Mouse (Mus musculus) midbrain, embryonic 14.5 days (tissue): ENCODE measurements around the gene Olfr572. TPM values are rescaled to one million over a fixed set of nuclear protein-coding genes. Genes with fewer than 3 reads are reported as not detected.

Experiments
- ATAC-seq: fragments of 200-750 bp; cut with Nextera tagmentation; 2 replicates; pipeline ENCODE4 v1.8.0; 2017; ENCODE audit warnings: moderate number of reproducible peaks, moderate library complexity; ENCODE audit not compliant: low FRiP score, low TSS enrichment
- DNase-seq: peaks from one replicate; pipeline ENCODE4 v3.0.0-alpha.2; 2015
- H3K27ac ChIP-seq: fragments of 300-500 bp; sonication (generic); replicated peaks from 2 replicates; pipeline ENCODE4 v1.5.1; 2014; ENCODE audit warnings: mild to moderate bottlenecking, low read depth, low read length, moderate library complexity
- H3K27me3 ChIP-seq: fragments of 300-500 bp; sonication (generic); 2 replicates; pipeline ENCODE4 v1.6.1; 2014; ENCODE audit warnings: low read length, control low read depth, mixed read lengths; ENCODE audit not compliant: control insufficient read depth, insufficient read depth
- H3K36me3 ChIP-seq: fragments of 300-500 bp; sonication (generic); 2 replicates; pipeline ENCODE4 v1.6.1; 2014; ENCODE audit warnings: low read length, control low read depth; ENCODE audit not compliant: control insufficient read depth, insufficient read depth
- H3K4me1 ChIP-seq: fragments of 300-500 bp; sonication (generic); 2 replicates; pipeline ENCODE4 v1.6.1; 2014; ENCODE audit warnings: mild to moderate bottlenecking, antibody characterized with exemption, low read length, control low read depth; ENCODE audit not compliant: control insufficient read depth, insufficient read depth
- H3K4me2 ChIP-seq: fragments of 300-500 bp; sonication (generic); 2 replicates; pipeline ENCODE4 v1.6.1; 2014; ENCODE audit warnings: mild to moderate bottlenecking, low read length, moderate library complexity
- H3K4me3 ChIP-seq: fragments of 300-500 bp; sonication (generic); replicated peaks from 2 replicates; pipeline ENCODE4 v1.5.1; 2014; ENCODE audit warnings: low read depth, low read length
- H3K9ac ChIP-seq: fragments of 300-500 bp; sonication (generic); replicated peaks from 2 replicates; pipeline ENCODE4 v1.6.1; 2014; ENCODE audit warnings: mild to moderate bottlenecking, low read length, moderate library complexity
- H3K9me3 ChIP-seq: fragments of 300-500 bp; sonication (generic); 2 replicates; pipeline ENCODE4 v1.6.1; 2016; ENCODE audit warnings: low read length, control low read depth, mixed read lengths; ENCODE audit not compliant: control insufficient read depth
- WGBS: fragments of 180-500 bp; shearing (Covaris S2); extraction: QIAGEN DNeasy Blood & Tissue Kit; methylation state at CpG from one replicate; pipeline ENCODE4 v1.1.7; 2014; 5-methylcytosine and 5-hydroxymethylcytosine counted together
- polyA plus RNA-seq: library from polyadenylated mRNA; unstranded; fragments of >200 nt; fragmentation: Nextera tagmentation; extraction: Ambion mirVana; gene quantifications from 2 replicates; pipeline ENCODE4 v1.2.1, GENCODE M21; 2014

Olfr572 gene
- polyA plus RNA-seq, 1 experiment from 2014 or later, result not detected

DNA sequence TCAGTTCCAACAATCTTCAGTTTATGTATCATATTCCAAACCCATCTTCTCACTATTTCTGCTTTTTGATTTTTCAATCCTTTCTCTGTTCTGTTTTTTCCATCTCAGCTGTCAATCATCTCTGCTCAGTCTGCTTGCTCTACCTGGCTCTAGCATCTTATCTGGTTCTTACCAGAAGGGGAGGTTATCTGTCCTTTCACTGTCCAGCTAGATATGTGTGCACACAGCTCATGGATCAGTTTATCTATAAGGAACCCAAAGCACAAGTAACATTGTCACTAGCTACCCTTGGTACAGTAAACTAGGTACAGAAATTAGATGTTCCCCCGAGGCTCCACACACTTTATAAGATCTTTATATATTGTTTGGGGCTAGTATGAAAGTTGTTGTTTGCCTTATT lies 19.2 kb downstream of the Olfr572 start:
- Histone ChIP-seq H3K9me3 (no peaks in the 10 kb centered on the region), H3K4me3 (no peak overlapping the region), H3K4me2 (no peak overlapping the region), H3K27ac (no peak overlapping the region), H3K4me1 (no peaks in the 10 kb centered on the region), H3K36me3 (no peaks in the 10 kb centered on the region), H3K9ac (no peak overlapping the region), H3K27me3 (no peaks in the 10 kb centered on the region)
- WGBS, result 94% methylated on average over 1 of the region's 1 CpGs
- ATAC-seq, result no peak
- DNase-seq, result no peak

DNA sequence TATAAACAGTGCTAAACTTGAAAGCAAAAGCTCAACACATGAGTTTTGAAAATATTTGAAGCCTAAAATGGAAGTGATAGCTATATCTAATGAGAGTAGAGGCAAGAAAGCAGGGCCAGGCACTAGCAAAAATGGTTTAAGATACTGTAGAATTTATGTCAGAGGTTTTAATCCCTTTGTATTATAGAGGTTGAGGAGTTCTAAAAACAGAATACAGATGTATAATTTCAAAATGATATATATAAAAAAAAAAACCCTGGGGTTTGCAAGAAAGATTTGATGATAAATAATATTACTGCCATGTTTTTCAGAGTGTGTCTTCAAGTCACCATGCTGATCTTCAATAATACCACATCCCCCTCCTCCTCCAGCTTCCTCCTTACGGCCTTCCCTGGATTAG lies 24.0 kb downstream of the Olfr572 start, which contains the start of gene Olfr574:
Gene Olfr574, plus strand, starts transcription at position 301 of the 400 bp plus-strand sequence.
- no peak for ATAC-seq
- no peak within 1 kb of the TSS for H3K27ac ChIP-seq

DNA sequence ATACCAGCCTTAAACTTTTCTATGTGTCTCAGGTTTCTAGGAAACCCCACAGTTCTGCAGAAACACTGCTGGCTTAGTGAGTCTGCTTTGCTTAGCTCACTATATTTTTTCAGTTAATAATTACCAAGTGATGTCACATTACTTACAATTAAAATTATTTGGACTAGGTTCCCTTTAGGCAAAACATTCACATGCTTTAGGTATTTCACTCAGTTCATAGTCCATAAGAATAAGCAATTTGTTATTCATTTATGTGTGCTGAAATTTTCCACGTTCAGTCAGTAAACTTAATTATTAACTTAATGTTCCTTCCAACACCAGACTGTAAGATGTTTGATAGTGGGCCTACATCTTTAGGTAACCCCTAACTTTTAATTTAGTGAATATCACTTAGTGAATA lies 26.5 kb downstream of the Olfr572 start:
- no peaks in the 10 kb centered on the region for H3K27me3 ChIP-seq
- H3K9ac ChIP-seq, result no peak overlapping the region
- WGBS, result 74% methylated on average over 1 of the region's 1 CpGs
- H3K36me3 ChIP-seq, result no peaks in the 10 kb centered on the region
- DNase-seq (no peak), ATAC-seq (no peak)
- no peaks in the 10 kb centered on the region for H3K4me1 ChIP-seq
- no peak overlapping the region for H3K4me2 ChIP-seq
- H3K27ac ChIP-seq, result no peak overlapping the region
- H3K9me3 ChIP-seq, result no peaks in the 10 kb centered on the region
- no peak overlapping the region for H3K4me3 ChIP-seq

More for the DNA sequence above, 24.0 kb downstream of the Olfr572 start, which contains the start of gene Olfr574:
- Histone ChIP-seq H3K4me1 (no peaks in the 10 kb centered on the region), H3K4me3 (no peak within 1 kb of the TSS), H3K36me3 (no peaks in the 10 kb centered on the region), H3K9ac (no peak within 1 kb of the TSS), H3K9me3 (no peaks in the 10 kb centered on the region), H3K27me3 (no peaks in the 10 kb centered on the region), H3K4me2 (no peak within 1 kb of the TSS)
- no peak for DNase-seq
- 89% methylated on average over 1 of the region's 1 CpGs for WGBS

- H3K9ac ChIP-seq, result no peak overlapping the region
- no peak overlapping the region for H3K27ac ChIP-seq
- no peak overlapping the region for H3K4me2 ChIP-seq
- no peaks in the 10 kb centered on the region for H3K36me3 ChIP-seq
- no peaks in the 10 kb centered on the region for H3K27me3 ChIP-seq
- H3K4me1 ChIP-seq, result no peaks in the 10 kb centered on the region
- 87% methylated on average over 3 of the region's 3 CpGs for WGBS
- no peaks in the 10 kb centered on the region for H3K9me3 ChIP-seq
- DNase-seq (no peak), ATAC-seq (no peak)
- no peak overlapping the region for H3K4me3 ChIP-seq
Measured at GRCm38 (mm10) chr7:102958137-102958536, 33.9 kb downstream of the Olfr572 start.

DNA sequence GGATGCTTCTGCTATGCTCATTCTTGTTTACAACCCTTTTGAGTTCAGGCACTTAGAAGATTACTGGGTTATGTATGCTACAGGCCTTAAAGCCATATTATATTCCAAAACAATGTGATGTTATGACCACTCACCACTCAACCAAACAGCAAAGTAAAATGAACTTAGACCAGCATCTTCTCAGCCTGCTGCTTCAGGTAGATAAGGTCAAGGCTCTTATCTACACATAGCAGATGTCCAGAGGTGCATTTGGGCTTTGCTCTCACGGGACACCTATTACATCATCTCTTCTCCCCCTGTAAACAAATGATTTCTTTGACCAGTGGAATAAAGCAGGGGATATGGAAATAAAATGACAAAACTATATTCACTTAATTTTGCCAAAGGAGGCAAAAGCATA lies 34.4 kb downstream of the Olfr572 start, which contains the start of gene Olfr575:
Gene Olfr575, minus strand, starts transcription at position 183 of the 400 bp plus-strand sequence.
- ATAC-seq, result no peak
- Histone ChIP-seq H3K9ac (no peak within 1 kb of the TSS), H3K4me3 (no peak within 1 kb of the TSS), H3K4me2 (no peak within 1 kb of the TSS), H3K9me3 (no peaks in the 10 kb centered on the region), H3K4me1 (no peaks in the 10 kb centered on the region), H3K27ac (no peak within 1 kb of the TSS), H3K27me3 (no peaks in the 10 kb centered on the region), H3K36me3 (no peaks in the 10 kb centered on the region)
- 65% methylated on average over 1 of the region's 1 CpGs for WGBS
- DNase-seq, result no peak

DNA sequence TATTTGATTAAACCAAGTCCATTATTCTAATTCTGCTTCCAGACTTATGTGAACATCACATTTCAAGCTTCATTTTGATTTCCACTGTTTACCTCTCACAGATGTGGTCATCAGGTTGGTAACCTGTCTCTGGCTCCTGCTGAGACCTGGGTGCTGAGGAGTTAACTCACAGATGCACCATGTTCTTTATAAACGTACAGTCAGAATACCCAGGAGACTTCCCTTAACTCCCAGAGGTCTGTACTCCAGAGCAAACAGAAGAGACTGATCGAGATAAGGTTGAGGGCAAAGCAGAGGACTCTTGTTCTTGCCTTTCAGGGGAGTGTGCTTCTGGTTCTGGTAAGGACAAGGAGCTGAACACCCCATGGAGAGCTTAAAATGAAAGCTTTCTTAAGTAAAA lies 38.2 kb downstream of the Olfr572 start, which contains the start of gene Olfr576:
Gene Olfr576, plus strand, starts transcription at position 301 of the 400 bp plus-strand sequence.
- H3K36me3 ChIP-seq, result no peaks in the 10 kb centered on the region
- ATAC-seq (no peak), DNase-seq (no peak)
- H3K27me3 ChIP-seq, result no peaks in the 10 kb centered on the region
- H3K4me2 ChIP-seq, result no peak within 1 kb of the TSS
- no peak within 1 kb of the TSS for H3K4me3 ChIP-seq
- no peak within 1 kb of the TSS for H3K9ac ChIP-seq
- no peaks in the 10 kb centered on the region for H3K4me1 ChIP-seq
- H3K27ac ChIP-seq, result no peak within 1 kb of the TSS
- no peaks in the 10 kb centered on the region for H3K9me3 ChIP-seq
- WGBS, result 63% methylated on average over 2 of the region's 2 CpGs

- WGBS, result 39% methylated on average over 1 of the region's 1 CpGs
- Histone ChIP-seq H3K27ac (no peak overlapping the region), H3K9me3 (no peaks in the 10 kb centered on the region), H3K9ac (no peak overlapping the region), H3K4me1 (no peaks in the 10 kb centered on the region), H3K36me3 (no peaks in the 10 kb centered on the region), H3K4me2 (no peak overlapping the region), H3K27me3 (no peaks in the 10 kb centered on the region), H3K4me3 (no peak overlapping the region)
- DNase-seq, result no peak
- ATAC-seq, result no peak
Measured at GRCm38 (mm10) chr7:102974399-102974798, 50.2 kb downstream of the Olfr572 start.

DNA sequence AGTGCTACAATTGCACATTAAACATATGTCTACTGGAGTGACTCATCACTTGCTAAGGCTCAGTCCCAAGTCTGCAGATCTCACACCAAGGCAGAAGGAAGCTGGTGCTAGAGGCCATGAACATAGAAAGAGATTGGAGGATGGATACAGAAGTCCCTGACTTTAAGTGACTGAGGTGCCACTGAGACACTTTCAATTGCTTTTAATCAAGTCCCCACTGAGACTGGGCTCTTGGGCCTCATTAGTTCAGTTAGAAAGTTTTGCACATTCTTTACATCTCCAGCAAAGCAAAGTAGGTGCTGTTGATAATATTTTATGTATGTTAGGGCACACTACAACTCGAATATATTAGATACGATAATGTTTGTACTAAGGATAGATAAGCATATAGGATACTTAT lies 51.6 kb downstream of the Olfr572 start, which contains the start of gene Olfr577:
Gene Olfr577, minus strand, starts transcription at position 101 of the 400 bp plus-strand sequence.
- no peak within 1 kb of the TSS for H3K4me2 ChIP-seq
- no peak within 1 kb of the TSS for H3K4me3 ChIP-seq
- DNase-seq, result no peak
- no peaks in the 10 kb centered on the region for H3K9me3 ChIP-seq
- 82% methylated on average over 2 of the region's 2 CpGs for WGBS
- H3K27me3 ChIP-seq, result no peaks in the 10 kb centered on the region
- H3K4me1 ChIP-seq, result no peaks in the 10 kb centered on the region
- no peaks in the 10 kb centered on the region for H3K36me3 ChIP-seq
- no peak for ATAC-seq
- H3K27ac ChIP-seq, result no peak within 1 kb of the TSS
- no peak within 1 kb of the TSS for H3K9ac ChIP-seq
